ENCODE assay signal across 8 mouse cellular contexts in genomic region chr10:128212148-128212547, GRCm38 (mm10). TPM values are rescaled to one million over a fixed set of nuclear protein-coding genes. Genes with fewer than 3 reads are reported as not detected.
DNase-seq lines count a peak whose midpoint lies in the region; ATAC-seq and TF ChIP-seq lines count a peak whose summit lies in the region.

No protein-coding gene starts in this region.

- 53% methylated on average over 6 of the region's 6 CpGs for WGBS in kidney, embryonic 15.5 days
- WGBS in hindbrain, embryonic 16.5 days = 50% methylated on average over 6 of the region's 6 CpGs
- WGBS in midbrain, embryonic 15.5 days = 46% methylated on average over 6 of the region's 6 CpGs

- H3K9me3 ChIP-seq in kidney, embryonic 15.5 days (replicated peaks) = no peaks in the 10 kb centered on the region
- H3K9me3 ChIP-seq in hindbrain, embryonic 16.5 days (ENCODE audit: control insufficient read depth, low read length) = no peaks in the 10 kb centered on the region
- no peaks in the 10 kb centered on the region for H3K9me3 ChIP-seq in midbrain, embryonic 15.5 days

- peaks cover 16% of the 10 kb centered on the region for H3K36me3 ChIP-seq in kidney, embryonic 15.5 days
- no peaks in the 10 kb centered on the region for H3K36me3 ChIP-seq in hindbrain, embryonic 16.5 days (ENCODE audit: control insufficient read depth, insufficient read depth, low read length)
- no peaks in the 10 kb centered on the region for H3K36me3 ChIP-seq in midbrain, embryonic 15.5 days (replicated peaks)

- no peak for DNase-seq in kidney, postnatal 4 days
- DNase-seq in Muller cell, postnatal 12 days (ENCODE audit: inconsistent ontology term) = no peak
- DNase-seq in cerebellum, adult 9-11 months = no peak
- no peak for DNase-seq in urinary bladder, adult 18-20 months (ENCODE audit: low spot score in 2 of 2)

- peaks cover 11% of the 10 kb centered on the region; the same call in 1 of the 2 replicates for H3K27me3 ChIP-seq in kidney, embryonic 15.5 days
- H3K27me3 ChIP-seq in hindbrain, embryonic 16.5 days (replicated peaks; ENCODE audit: control insufficient read depth, insufficient read depth, low read length) = no peaks in the 10 kb centered on the region
- H3K27me3 ChIP-seq in midbrain, embryonic 15.5 days (replicated peaks) = no peaks in the 10 kb centered on the region

- peak overlapping the region; percentile 64; the same call in 1 of the 2 replicates for H3K9ac ChIP-seq in kidney, embryonic 15.5 days
- no peak overlapping the region; the same call in 1 of the 2 replicates for H3K9ac ChIP-seq in hindbrain, embryonic 16.5 days (ENCODE audit: low read depth, low read length)
- H3K9ac ChIP-seq in midbrain, embryonic 15.5 days = peak overlapping the region; percentile 54; the same call in 1 of the 2 replicates

- TF ChIP-seq CTCF in cortical plate, adult 2 months (IDR thresholded peaks at IDR 0.05; ENCODE audit: extremely low read depth, insufficient read depth, low read length) = no peak

- no peak for TF ChIP-seq POLR2A in cortical plate, adult 2 months (IDR thresholded peaks at IDR 0.05; ENCODE audit: extremely low read depth, insufficient read depth, low read length)

- peak overlapping the region; percentile 83 for H3K4me2 ChIP-seq in kidney, embryonic 15.5 days
- H3K4me2 ChIP-seq in hindbrain, embryonic 16.5 days (ENCODE audit: low read length) = peak overlapping the region; percentile 97
- peak overlapping the region; percentile 94 for H3K4me2 ChIP-seq in midbrain, embryonic 15.5 days

- peak overlapping the region; percentile 73 for H3K4me3 ChIP-seq in kidney, embryonic 15.5 days (replicated peaks)
- peak overlapping the region; percentile 39 for H3K4me3 ChIP-seq in cortical plate, adult 2 months (ENCODE audit: insufficient read depth, low read length)
- H3K4me3 ChIP-seq in hindbrain, embryonic 16.5 days (ENCODE audit: low read length) = peak overlapping the region; percentile 63
- peak overlapping the region; percentile 68 for H3K4me3 ChIP-seq in midbrain, embryonic 15.5 days

- peak overlapping the region; percentile 72 for H3K27ac ChIP-seq in kidney, embryonic 15.5 days
- no peak overlapping the region for H3K27ac ChIP-seq in cortical plate, adult 2 months (ENCODE audit: insufficient read depth, low read length)
- H3K27ac ChIP-seq in hindbrain, embryonic 16.5 days (ENCODE audit: low read depth, low read length) = peak overlapping the region; percentile 76; the same call in 1 of the 2 replicates
- peak overlapping the region; percentile 70 for H3K27ac ChIP-seq in midbrain, embryonic 15.5 days

- H3K4me1 ChIP-seq in kidney, embryonic 15.5 days = peaks cover 22% of the 10 kb centered on the region
- 0 out of 2 replicates have a peak, but pooled peaks cover 3% of the 10 kb centered on the region for H3K4me1 ChIP-seq in cortical plate, adult 2 months (ENCODE audit: control insufficient read depth, insufficient read depth, low read length)
- H3K4me1 ChIP-seq in hindbrain, embryonic 16.5 days (ENCODE audit: control insufficient read depth, insufficient read depth, low read depth, low read length) = peaks cover 13% of the 10 kb centered on the region
- peaks cover 13% of the 10 kb centered on the region for H3K4me1 ChIP-seq in midbrain, embryonic 15.5 days

- ATAC-seq in kidney, embryonic 15.5 days (replicated peaks; ENCODE audit: low FRiP score) = no peak
- no peak for ATAC-seq in hindbrain, embryonic 16.5 days
- ATAC-seq in midbrain, embryonic 15.5 days (replicated peaks) = peak; percentile 49; the same call in 1 of the 2 replicates

RNA-seq across cellular contexts. Expression of gene Spryd4, which starts 0.5 kb away (rescaled TPM):
- polyA plus RNA-seq in kidney, embryonic 15.5 days (2015; fragmentation: Nextera tagmentation; extraction: Ambion mirVana) = 32.8 and 34.3 TPM in 2 replicates
- polyA plus RNA-seq in cortical plate, adult 2 months (2012; rRNA removed) = 9.0 and 10.0 TPM in 2 replicates
- polyA plus RNA-seq in hindbrain, embryonic 16.5 days (2015; fragmentation: Nextera tagmentation; extraction: Ambion mirVana) = 23.6 and 25.5 TPM in 2 replicates
- polyA plus RNA-seq in midbrain, embryonic 15.5 days (2015; fragmentation: Nextera tagmentation; extraction: Ambion mirVana) = 20.2 and 21.4 TPM in 2 replicates

RNA-seq across cellular contexts. Expression of gene Mip, which starts 13.5 kb away (rescaled TPM):
- polyA plus RNA-seq in kidney, embryonic 15.5 days (2015; fragmentation: Nextera tagmentation; extraction: Ambion mirVana) = not detected in 2 replicates
- not detected in 2 replicates for polyA plus RNA-seq in cortical plate, adult 2 months (2012; rRNA removed)
- polyA plus RNA-seq in hindbrain, embryonic 16.5 days (2015; fragmentation: Nextera tagmentation; extraction: Ambion mirVana) = 0.11 and 0.24 TPM in 2 replicates
- polyA plus RNA-seq in midbrain, embryonic 15.5 days (2015; fragmentation: Nextera tagmentation; extraction: Ambion mirVana) = 0.09 TPM in 1 of 2 replicates, not detected in the other

RNA-seq across cellular contexts. Expression of gene Gls2, which starts 17.9 kb away (rescaled TPM):
- 1.4 and 1.8 TPM in 2 replicates for polyA plus RNA-seq in kidney, embryonic 15.5 days (2015; fragmentation: Nextera tagmentation; extraction: Ambion mirVana)
- polyA plus RNA-seq in cortical plate, adult 2 months (2012; rRNA removed) = 54.8 and 59.6 TPM in 2 replicates
- 1.8 and 2.4 TPM in 2 replicates for polyA plus RNA-seq in hindbrain, embryonic 16.5 days (2015; fragmentation: Nextera tagmentation; extraction: Ambion mirVana)
- 1.2 and 1.7 TPM in 2 replicates for polyA plus RNA-seq in midbrain, embryonic 15.5 days (2015; fragmentation: Nextera tagmentation; extraction: Ambion mirVana)

RNA-seq across cellular contexts. Expression of gene Timeless, which starts 19.7 kb away (rescaled TPM):
- polyA plus RNA-seq in kidney, embryonic 15.5 days (2015; fragmentation: Nextera tagmentation; extraction: Ambion mirVana) = 64.4 and 71.7 TPM in 2 replicates
- polyA plus RNA-seq in cortical plate, adult 2 months (2012; rRNA removed) = 3.7 and 4.3 TPM in 2 replicates
- polyA plus RNA-seq in hindbrain, embryonic 16.5 days (2015; fragmentation: Nextera tagmentation; extraction: Ambion mirVana) = 19.7 and 22.4 TPM in 2 replicates
- 17.8 and 20.5 TPM in 2 replicates for polyA plus RNA-seq in midbrain, embryonic 15.5 days (2015; fragmentation: Nextera tagmentation; extraction: Ambion mirVana)

RNA-seq across cellular contexts. Expression of gene Rbms2, which starts 32.1 kb away (rescaled TPM):
- 40.6 and 42.8 TPM in 2 replicates for polyA plus RNA-seq in kidney, embryonic 15.5 days (2015; fragmentation: Nextera tagmentation; extraction: Ambion mirVana)
- 16.5 and 16.9 TPM in 2 replicates for polyA plus RNA-seq in cortical plate, adult 2 months (2012; rRNA removed)
- polyA plus RNA-seq in hindbrain, embryonic 16.5 days (2015; fragmentation: Nextera tagmentation; extraction: Ambion mirVana) = 8.2 and 10.7 TPM in 2 replicates
- polyA plus RNA-seq in midbrain, embryonic 15.5 days (2015; fragmentation: Nextera tagmentation; extraction: Ambion mirVana) = 8.9 and 9.2 TPM in 2 replicates

Comparison
In these comparisons a context has a peak if more than half of its experiments do, and no peak if none do; other contexts are left out.
1. RNA of gene Gls2, which starts 17.9 kb away (polyA plus RNA-seq): 54.8 to 59.6 TPM in cortical plate, adult 2 months; 1.8 to 2.4 TPM in hindbrain, embryonic 16.5 days, 1.4 to 1.8 TPM in kidney, embryonic 15.5 days and 1.2 to 1.7 TPM in midbrain, embryonic 15.5 days; every median in the first group is over 10 times any median in the second.
2. Peak in every context shown above with its lines, with median percentiles within 50 percentile points of each other: H3K4me2 ChIP-seq and H3K4me3 ChIP-seq.